ENCODE assay signal across 12 mouse cellular contexts in the genomic region with DNA sequence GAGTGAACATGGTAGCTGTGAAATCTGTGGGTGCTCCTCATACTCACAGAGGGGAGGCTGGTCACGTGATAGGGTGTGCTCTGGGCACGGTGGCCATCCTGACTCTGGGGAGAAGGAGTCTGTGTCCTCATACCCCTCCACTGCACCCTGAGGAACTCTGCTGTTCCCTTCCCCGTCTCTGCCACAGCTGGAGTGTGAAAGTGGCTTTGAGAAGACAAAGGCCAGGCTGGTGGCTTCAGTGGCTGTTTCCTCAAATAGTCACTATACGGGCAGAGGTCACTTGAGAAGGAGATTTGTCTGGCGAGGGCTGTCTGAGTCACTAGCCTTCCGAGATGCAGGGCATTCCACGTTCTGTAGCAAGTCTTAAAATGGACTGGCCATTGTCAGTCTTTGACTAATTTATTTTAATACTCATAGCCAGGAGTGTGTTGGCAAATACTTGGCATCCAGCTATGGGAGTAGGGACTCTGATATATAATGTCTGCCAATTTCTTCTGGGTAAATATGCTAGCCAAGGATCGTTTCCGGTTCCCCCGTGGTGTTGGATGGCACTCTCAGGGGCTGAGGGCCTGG. TPM values are rescaled to one million over a fixed set of nuclear protein-coding genes. Genes with fewer than 3 reads are reported as not detected.
DNase-seq lines count a peak whose midpoint lies in the region; ATAC-seq and TF ChIP-seq lines count a peak whose summit lies in the region.
"Had no signal": no experiment of that assay in that cellular context is flagged by ENCODE, and none has a peak within 500 bp of the region (broad histone marks: within the 10 kb centered on the region; RNA-seq: fewer than 3 reads in every experiment).

No protein-coding gene starts in this region.

- no peak for ATAC-seq in liver, embryonic 11.5 days (replicated peaks; ENCODE audit: low FRiP score)
- ATAC-seq in heart, embryonic 16.5 days (replicated peaks; ENCODE audit: extremely low read depth, insufficient read depth, low FRiP score), result no peak
- ATAC-seq in stomach, embryonic 15.5 days (ENCODE audit: insufficient read depth, low FRiP score, low read depth), result no peak
- no peak for ATAC-seq in activated CD4-positive, CD25-positive, alpha-beta regulatory T cell, adult 4 months
- ATAC-seq: forebrain, embryonic 16.5 days had no signal

- 23% methylated on average over 10 of the region's 10 CpGs for WGBS in liver, adult 2 months
- WGBS in liver, embryonic 11.5 days, result 58% methylated on average over 10 of the region's 10 CpGs
- WGBS in heart, embryonic 16.5 days, result 38% methylated on average over 10 of the region's 10 CpGs
- WGBS in stomach, embryonic 15.5 days, result 62% methylated on average over 10 of the region's 10 CpGs

- H3K9ac ChIP-seq in liver, adult 2 months (ENCODE audit: low read depth, low read length), result no peak overlapping the region
- no peak overlapping the region for H3K9ac ChIP-seq in liver, embryonic 11.5 days (ENCODE audit: low read depth, low read length)
- H3K9ac ChIP-seq in heart, embryonic 16.5 days (ENCODE audit: low read length), result peak overlapping the region; percentile 40
- H3K9ac ChIP-seq in stomach, embryonic 15.5 days, result no peak overlapping the region
- H3K9ac ChIP-seq: hindbrain, embryonic 14.5 days; neural tube, embryonic 12.5 days had no signal

- H3K27me3 ChIP-seq in liver, adult 2 months (ENCODE audit: control insufficient read depth, insufficient read depth, low read length), result no peaks in the 10 kb centered on the region
- H3K27me3 ChIP-seq in liver, embryonic 11.5 days (replicated peaks; ENCODE audit: control insufficient read depth, insufficient read depth, low read length), result peaks cover 4% of the 10 kb centered on the region; the same call in 1 of the 2 replicates
- no peaks in the 10 kb centered on the region for H3K27me3 ChIP-seq in heart, embryonic 16.5 days (ENCODE audit: control insufficient read depth, insufficient read depth, low read length)
- H3K27me3 ChIP-seq in stomach, embryonic 15.5 days (replicated peaks), result no peaks in the 10 kb centered on the region

- no peak for TF ChIP-seq POLR2A in liver, adult 2 months (IDR thresholded peaks at IDR 0.05; ENCODE audit: extremely low read depth, insufficient read depth, low read length)

- peak overlapping the region; percentile 25 for H3K27ac ChIP-seq in liver, adult 2 months (replicated peaks; ENCODE audit: insufficient read depth, low read depth, low read length)
- H3K27ac ChIP-seq in liver, embryonic 11.5 days (ENCODE audit: low read depth, low read length), result no peak overlapping the region
- H3K27ac ChIP-seq in heart, embryonic 16.5 days (ENCODE audit: low read length), result peak overlapping the region; percentile 69
- peak overlapping the region; percentile 67 for H3K27ac ChIP-seq in stomach, embryonic 15.5 days
- H3K27ac ChIP-seq: hindbrain, embryonic 14.5 days; neural tube, embryonic 12.5 days had no signal

- H3K4me3 ChIP-seq in liver, adult 2 months (ENCODE audit: insufficient read depth, low read depth, low read length), result no peak overlapping the region
- H3K4me3 ChIP-seq in liver, embryonic 11.5 days (ENCODE audit: low read depth, low read length), result no peak overlapping the region
- no peak overlapping the region for H3K4me3 ChIP-seq in heart, embryonic 16.5 days (ENCODE audit: low read length)
- no peak overlapping the region for H3K4me3 ChIP-seq in stomach, embryonic 15.5 days (replicated peaks)
- H3K4me3 ChIP-seq: neural tube, embryonic 12.5 days had no signal

- no peaks in the 10 kb centered on the region for H3K36me3 ChIP-seq in liver, adult 2 months (ENCODE audit: control insufficient read depth, insufficient read depth, low read length)
- no peaks in the 10 kb centered on the region for H3K36me3 ChIP-seq in liver, embryonic 11.5 days (ENCODE audit: control insufficient read depth, insufficient read depth, low read length)
- H3K36me3 ChIP-seq in heart, embryonic 16.5 days (ENCODE audit: control insufficient read depth, insufficient read depth), result no peaks in the 10 kb centered on the region
- H3K36me3 ChIP-seq in stomach, embryonic 15.5 days, result no peaks in the 10 kb centered on the region
- H3K36me3 ChIP-seq: neural tube, embryonic 12.5 days had no signal

- H3K4me1 ChIP-seq in liver, adult 2 months (ENCODE audit: control insufficient read depth, insufficient read depth, low read length), result peaks cover 23% of the 10 kb centered on the region
- H3K4me1 ChIP-seq in liver, embryonic 11.5 days (replicated peaks; ENCODE audit: control insufficient read depth, insufficient read depth, low read length), result peaks cover 31% of the 10 kb centered on the region
- H3K4me1 ChIP-seq in heart, embryonic 16.5 days (ENCODE audit: control insufficient read depth, insufficient read depth, low read length), result peaks cover 59% of the 10 kb centered on the region
- H3K4me1 ChIP-seq in stomach, embryonic 15.5 days, result peaks cover 36% of the 10 kb centered on the region
- H3K4me1 ChIP-seq: neural tube, embryonic 12.5 days had no signal

- H3K4me2 ChIP-seq in liver, embryonic 11.5 days, result no peak overlapping the region
- peak overlapping the region; percentile 8; the same call in 1 of the 2 replicates for H3K4me2 ChIP-seq in heart, embryonic 16.5 days (ENCODE audit: low read depth, low read length)
- H3K4me2 ChIP-seq in stomach, embryonic 15.5 days, result no peak overlapping the region
- H3K4me2 ChIP-seq: hindbrain, embryonic 14.5 days; neural tube, embryonic 12.5 days had no signal

- H3K9me3 ChIP-seq in liver, embryonic 11.5 days (ENCODE audit: control insufficient read depth, low read length), result no peaks in the 10 kb centered on the region
- no peaks in the 10 kb centered on the region for H3K9me3 ChIP-seq in heart, embryonic 16.5 days (replicated peaks; ENCODE audit: control insufficient read depth, low read length)
- H3K9me3 ChIP-seq in stomach, embryonic 15.5 days, result no peaks in the 10 kb centered on the region
- H3K9me3 ChIP-seq: neural tube, embryonic 12.5 days had no signal

- H3K79me2 ChIP-seq in liver, adult 2 months (ENCODE audit: control insufficient read depth, insufficient read depth, low read length), result no peaks in the 10 kb centered on the region

- no peak for TF ChIP-seq CTCF in liver, adult 2 months (IDR thresholded peaks at IDR 0.05; ENCODE audit: low read depth, low read length)

- DNase-seq in adrenal gland, postnatal 10 days, result peak; percentile 29
- no peak for DNase-seq in adrenal gland, postnatal 4 days (ENCODE audit: low spot score in 2 of 2)
- peak; percentile 60 for DNase-seq in liver, adult 2 months (ENCODE audit: extremely low read depth, low read depth, low spot score)
- no peak for DNase-seq in liver, embryonic 11.5 days (ENCODE audit: low spot score)
- no peak for DNase-seq in kidney, adult 18-20 months
- DNase-seq: cerebellum, adult 9-11 months had no signal

RNA-seq across cellular contexts. Expression of a gene that starts 37.5 kb away (rescaled TPM):
- 10 to 100 TPM in 1 of 2 experiments, 1 to 10 TPM in 1; 8.2 to 15.4 TPM for total RNA-seq in adrenal gland, postnatal 10 days (2021)
- total RNA-seq in adrenal gland, postnatal 4 days (2021), result 10 to 100 TPM; 12.4 to 12.8 TPM
- 3.0 and 3.7 TPM in 2 replicates for total RNA-seq in liver, adult 2 months (2014; rRNA removed)
- 0.66 and 1.2 TPM in 2 replicates for polyA plus RNA-seq in liver, adult 2 months (2012; rRNA removed)
- polyA plus RNA-seq in liver, embryonic 11.5 days (2014; fragmentation: Nextera tagmentation; extraction: Ambion mirVana), result 2.2 TPM in 2 replicates
- polyA plus RNA-seq in heart, embryonic 16.5 days (2015; fragmentation: Nextera tagmentation; extraction: Ambion mirVana), result 4.2 and 5.3 TPM in 2 replicates
- polyA plus RNA-seq in stomach, embryonic 15.5 days (2015; fragmentation: Nextera tagmentation; extraction: Ambion mirVana), result 5.9 and 6.6 TPM in 2 replicates
- 10 to 100 TPM; 12.6 to 13.3 TPM for polyA plus RNA-seq in activated CD4-positive, CD25-positive, alpha-beta regulatory T cell, adult 4 months (2017; shearing (Covaris generic))

Comparison
In these comparisons a context has a peak if more than half of its experiments do, and no peak if none do; other contexts are left out.
1. DNase-seq: peak in adrenal gland, postnatal 10 days (single experiment) and liver, adult 2 months (single experiment); none in adrenal gland, postnatal 4 days (0 of 2), liver, embryonic 11.5 days (single experiment) and kidney, adult 18-20 months (single experiment).